Mouse (Mus musculus): Measurements from ENCODE around the gene Serpinb9f.
"Not testable (repeated sequence)": the region's sequence is repeated elsewhere in the genome, so short reads cannot be mapped to it uniquely, and the experiment has no call there.

DNA sequence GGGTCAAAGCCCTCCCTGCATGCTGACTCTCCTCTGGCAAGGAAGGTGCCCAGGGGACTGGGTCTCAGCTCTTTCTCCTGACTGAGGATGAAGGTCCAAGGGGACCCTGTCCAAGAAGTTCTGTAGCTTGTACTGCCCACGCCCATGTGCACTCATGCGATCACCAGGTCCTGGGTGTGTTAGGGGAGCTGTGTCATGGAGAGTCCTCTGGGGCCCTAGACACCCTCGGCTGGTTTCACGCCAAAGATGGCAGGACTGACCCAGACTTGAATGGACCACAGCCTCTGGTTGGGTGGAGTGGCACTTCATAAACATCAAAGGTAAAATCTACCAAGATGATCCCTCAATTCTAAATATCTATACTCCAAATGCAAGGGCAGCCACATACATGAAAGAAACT, 15.2 kb upstream of the Serpinb9f start:
- TF ChIP-seq CTCF (IDR thresholded peaks at IDR 0.05; ENCODE audit: control insufficient read depth, insufficient read depth, low read length); POLR2A (IDR thresholded peaks at IDR 0.05; ENCODE audit: borderline replicate concordance, control insufficient read depth, low read depth, low read length): not testable (repeated sequence)

Data from bone marrow, adult 2 months (tissue).